Mouse (Mus musculus) heart, adult 8-10 months (tissue): ENCODE data around the gene Rnaset2b. TPM values are rescaled to one million over a fixed set of nuclear protein-coding genes. Genes with fewer than 3 reads are reported as not detected.
"Not testable (repeated sequence)": the region's sequence is repeated elsewhere in the genome, so short reads cannot be mapped to it uniquely, and the experiment has no call there.

Source experiments
- DNase-seq: peaks from one replicate; pipeline ENCODE4 v3.0.0; 2022; ENCODE audit warnings: low spot score
- total RNA-seq, 4 experiments: library from RNA; stranded (reverse); gene quantifications; 2 replicates each; pipeline ENCODE4 v1.2.4; 2022

Rnaset2b gene
- total RNA-seq: 100 to 1,000 TPM; 180 to 197 (median 191) TPM

- DNase-seq: not testable (repeated sequence)
These were observed at the start of gene Rnaset2b for GRCm38 (mm10) chr17:6970334-6970733. Gene Rnaset2b, plus strand, starts transcription at chr17:6970634.

- DNase-seq: not testable (repeated sequence)
These were observed 38.8 kb upstream of the Rnaset2b start for GRCm38 (mm10) chr17:6931625-6932024.

GRCm38 (mm10) chr17:6942560-6942959 is 27.9 kb upstream of the Rnaset2b start:
- DNase-seq: not testable (repeated sequence)

DNA sequence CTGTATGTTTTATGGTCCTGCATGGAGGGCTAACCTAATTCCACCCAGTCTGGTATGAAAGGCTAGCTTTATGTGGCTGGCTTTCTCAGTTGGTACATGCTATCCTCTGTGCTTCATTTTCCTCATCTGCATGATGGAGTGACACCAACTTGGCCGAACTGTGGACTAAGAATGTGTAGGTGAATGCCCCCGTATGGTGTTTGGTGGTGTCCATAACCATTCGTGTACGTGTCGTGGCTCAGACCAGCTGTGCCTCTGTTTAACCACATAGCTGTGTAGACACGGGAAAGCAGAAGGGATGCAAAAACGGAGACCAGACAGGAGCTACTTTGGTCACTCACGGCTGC is 22.8 kb upstream of the Rnaset2b start:
- not testable (repeated sequence) for DNase-seq

GRCm38 (mm10) chr17:6947984-6948768 is 22.3 kb upstream of the Rnaset2b start, which contains the start of gene Rsph3b:
Gene Rsph3b, minus strand, starts transcription at chr17:6948682.
- peak; percentile 82 for DNase-seq

DNA sequence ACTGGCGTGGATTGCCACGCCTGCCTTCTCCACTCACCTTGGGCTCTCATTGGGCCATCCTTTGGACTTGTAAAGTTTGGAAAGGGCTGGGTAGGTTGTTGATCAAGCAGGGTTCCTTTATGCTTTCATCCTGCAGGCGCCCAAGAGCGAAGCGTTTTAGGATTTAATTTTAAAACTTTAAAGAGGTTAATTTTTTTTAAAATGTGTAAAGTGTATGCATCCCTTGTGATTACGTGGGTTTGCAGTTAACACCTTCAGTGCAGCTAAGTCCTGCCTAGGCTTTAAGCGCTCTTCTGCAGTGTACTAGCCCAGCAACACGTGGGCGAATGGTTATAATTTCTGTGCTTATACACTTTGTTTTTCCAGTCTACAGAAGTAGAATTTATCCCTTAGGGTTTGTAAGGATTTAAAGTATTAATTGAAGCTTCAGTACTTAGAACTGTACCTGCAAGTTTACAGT is 21.6 kb upstream of the Rnaset2b start:
- DNase-seq: not testable (repeated sequence)

- not testable (repeated sequence) for DNase-seq
These were observed 11.6 kb upstream of the Rnaset2b start for GRCm38 (mm10) chr17:6958881-6959280.

GRCm38 (mm10) chr17:6959543-6960259 is 10.7 kb upstream of the Rnaset2b start:
- DNase-seq: not testable (repeated sequence)

DNA sequence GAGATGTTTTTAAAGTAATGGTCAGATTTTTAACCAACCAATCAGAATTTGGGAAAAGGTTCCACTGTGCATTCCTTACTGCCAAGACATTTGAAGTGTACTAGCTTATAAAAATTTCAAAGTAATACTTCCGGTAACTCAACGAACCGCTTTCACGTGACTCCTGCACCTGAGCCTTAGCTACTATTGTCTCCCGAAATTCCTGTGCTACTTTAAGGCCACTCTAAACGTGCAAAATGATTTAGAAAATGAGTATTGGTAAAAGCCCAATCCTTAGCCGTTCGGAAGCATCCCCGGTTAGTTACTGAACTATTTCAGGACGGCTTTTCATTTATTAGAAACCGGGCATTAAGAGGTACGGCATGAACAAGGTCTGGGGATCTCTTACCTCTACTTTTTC is 10.1 kb upstream of the Rnaset2b start:
- DNase-seq: not testable (repeated sequence)

GRCm38 (mm10) chr17:6960776-6961175 is 9.7 kb upstream of the Rnaset2b start, which contains the start of gene Tagap1:
Gene Tagap1, minus strand, starts transcription at chr17:6961156.
- not testable (repeated sequence) for DNase-seq

- DNase-seq: peak; percentile 48
These were observed 9.0 kb upstream of the Rnaset2b start for GRCm38 (mm10) chr17:6961181-6962000.

DNA sequence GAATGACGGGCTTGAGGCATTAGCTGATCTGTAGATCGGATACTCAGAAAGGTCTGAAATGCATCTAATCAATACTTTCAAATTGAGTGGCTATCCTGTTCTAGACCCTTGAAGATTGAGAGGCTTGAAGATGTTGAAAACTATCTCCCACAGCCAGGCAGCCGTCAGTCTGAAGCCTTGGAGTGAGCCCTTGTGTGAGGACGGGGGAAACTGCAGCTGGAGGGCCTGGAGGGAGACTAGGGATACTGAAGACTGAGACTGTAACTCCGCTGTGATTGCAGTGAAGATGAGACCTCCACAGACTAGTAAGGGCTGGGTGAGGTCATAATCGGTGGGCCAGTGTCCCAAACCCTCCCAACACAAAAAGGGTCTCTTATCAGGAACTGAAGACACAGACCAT is 8.1 kb upstream of the Rnaset2b start:
- not testable (repeated sequence) for DNase-seq

DNA sequence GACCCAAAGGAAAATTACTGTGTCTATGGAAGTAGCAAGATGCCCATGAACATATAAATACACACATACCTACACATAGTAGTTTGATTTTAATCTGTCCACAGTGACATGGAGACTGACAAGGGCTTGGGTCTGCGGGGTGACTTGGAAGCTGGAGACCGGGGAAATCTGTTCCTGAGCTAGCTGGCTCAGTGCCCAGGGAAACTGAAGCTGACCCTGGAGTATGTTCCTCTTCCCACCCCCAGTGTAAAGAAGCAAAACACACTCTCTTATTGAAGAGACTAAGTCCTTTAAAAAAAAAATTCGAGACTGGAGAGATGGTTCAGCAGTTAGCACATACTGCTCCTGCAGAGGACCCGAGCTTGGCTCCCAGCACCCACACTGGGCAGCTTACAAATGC is 7.5 kb upstream of the Rnaset2b start:
- DNase-seq: not testable (repeated sequence)

DNA sequence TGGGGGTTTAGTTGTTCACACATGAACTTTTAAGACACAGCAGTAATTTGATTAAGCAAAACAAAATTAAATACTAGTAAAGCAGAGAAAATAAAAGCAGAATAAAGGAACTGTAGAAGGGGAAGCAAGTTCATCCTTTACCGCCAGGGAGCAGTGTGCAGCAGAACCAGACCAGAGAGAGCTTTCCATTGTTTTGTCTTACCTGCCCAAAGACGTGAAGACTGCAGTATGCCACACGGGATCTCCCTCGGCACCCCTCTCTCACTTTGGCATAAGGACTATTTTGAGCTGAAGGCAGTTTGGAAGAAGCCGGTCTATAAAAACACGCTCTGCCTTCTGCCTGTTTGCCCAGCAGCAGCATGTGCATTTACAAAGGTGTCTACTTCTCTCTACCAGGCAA is 5.1 kb upstream of the Rnaset2b start:
- DNase-seq: not testable (repeated sequence)

- not testable (repeated sequence) for DNase-seq
These were observed 2.8 kb upstream of the Rnaset2b start for GRCm38 (mm10) chr17:6967673-6968072.

- DNase-seq: not testable (repeated sequence)
These were observed 804 bp downstream of the Rnaset2b start for GRCm38 (mm10) chr17:6971238-6971637.

DNA sequence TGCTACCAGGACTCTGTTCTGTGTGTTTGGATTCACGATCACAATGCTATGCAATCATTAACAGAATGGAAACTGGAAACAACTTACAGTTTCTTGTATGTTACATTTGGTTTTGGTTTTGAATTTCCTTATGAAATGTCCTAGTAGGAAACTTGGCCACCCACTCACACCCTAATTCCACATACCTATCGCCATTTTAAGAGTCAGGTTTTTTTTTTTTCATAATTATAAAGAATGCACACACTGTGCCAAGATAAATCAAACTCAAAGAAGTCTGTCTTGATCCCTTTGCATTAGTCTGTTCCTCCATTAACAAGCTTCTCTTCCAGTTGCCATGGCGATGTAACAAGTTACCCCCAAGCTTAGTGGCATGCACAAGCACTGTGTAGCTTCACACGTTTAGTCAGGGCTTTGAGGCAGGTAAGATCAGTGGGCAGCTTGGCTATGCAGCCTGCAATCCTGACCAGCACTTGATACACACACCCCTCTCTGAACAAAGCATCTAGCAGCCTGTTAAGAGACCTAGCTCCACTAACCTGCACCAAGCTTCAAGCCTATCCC is 2.5 kb downstream of the Rnaset2b start:
- not testable (repeated sequence) for DNase-seq

DNA sequence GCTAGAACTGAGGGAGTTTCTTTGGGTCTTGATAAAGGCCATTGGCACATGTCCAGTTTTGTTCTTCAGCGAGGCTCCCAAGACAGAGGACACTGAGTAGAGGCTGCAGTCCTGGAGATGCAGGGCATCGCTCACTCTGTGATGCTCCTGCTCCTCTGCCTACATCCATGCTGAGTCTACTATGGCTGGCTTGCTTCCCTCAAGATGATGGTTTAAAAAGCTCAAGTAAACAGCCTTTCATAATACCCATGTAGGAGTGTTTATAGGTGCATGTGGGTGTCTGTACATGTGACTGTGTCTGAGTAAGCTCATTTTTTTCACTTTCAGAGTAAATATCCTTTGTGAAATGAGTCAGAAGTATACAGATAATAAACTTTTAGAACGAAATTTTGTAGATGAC is 4.6 kb downstream of the Rnaset2b start:
- not testable (repeated sequence) for DNase-seq

DNA sequence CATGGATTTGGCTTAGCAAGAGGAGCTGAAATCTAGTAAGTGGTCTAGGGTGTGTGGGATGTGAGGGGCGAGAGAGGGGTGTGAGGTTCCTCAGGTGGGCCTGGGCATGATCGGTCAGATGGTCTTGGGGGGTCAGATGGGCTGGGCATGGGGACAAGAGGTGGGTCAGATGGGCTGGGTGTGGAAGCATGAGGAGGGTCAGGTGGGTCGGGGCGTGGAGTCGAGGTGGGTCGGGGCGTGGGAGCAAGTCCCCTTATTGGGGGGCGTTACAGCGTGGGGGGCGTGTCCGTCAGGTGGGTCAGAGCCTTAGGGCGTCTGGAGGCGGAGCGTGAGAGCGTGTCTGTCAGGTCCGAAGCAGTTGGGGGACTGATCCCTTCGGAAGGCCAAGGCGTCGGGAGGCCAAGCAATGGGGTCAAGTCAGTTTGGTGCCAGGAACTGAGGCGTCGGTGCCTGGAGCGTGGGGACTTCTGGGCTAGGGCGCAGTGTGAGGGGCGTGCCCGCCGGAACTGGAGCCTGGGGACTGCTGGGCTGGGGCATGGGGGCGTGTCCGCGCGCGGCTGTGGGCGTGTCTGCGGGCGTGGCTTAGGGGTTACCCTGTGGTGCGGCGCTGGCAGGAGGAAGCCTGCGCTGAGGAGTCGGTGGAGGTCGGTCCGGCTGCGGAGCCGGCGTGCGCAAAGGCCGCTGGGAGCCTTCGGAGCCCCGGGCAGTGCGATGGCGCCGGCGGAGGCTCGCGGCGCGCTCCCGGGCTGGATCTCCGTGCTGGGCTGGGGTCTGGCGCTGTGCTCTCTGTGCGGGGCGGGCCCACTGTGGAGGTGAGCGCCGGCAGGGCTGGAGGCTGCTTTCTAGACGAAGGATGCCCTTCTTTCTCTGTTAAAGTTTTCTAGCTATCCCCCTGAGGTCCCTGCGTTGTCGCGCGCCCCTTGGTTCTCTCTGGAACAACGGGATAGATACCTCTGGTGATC is 8.1 kb downstream of the Rnaset2b start, which contains the start of gene Gm49721:
TSS of gene Gm49721 (plus strand) at position 618 of the 962 bp plus-strand sequence.
- peak; percentile 74 for DNase-seq

GRCm38 (mm10) chr17:6979380-6979779 is 8.9 kb downstream of the Rnaset2b start:
- DNase-seq: not testable (repeated sequence)
